Mouse (Mus musculus): ENCODE measurements around the gene Brwd3. TPM values are rescaled to one million over a fixed set of nuclear protein-coding genes. Genes with fewer than 3 reads are reported as not detected.
A peak's percentile ranks its signal among the peaks of the same experiment; 100 is the strongest.

The Brwd3 gene
- polyA plus RNA-seq (2016; fragmentation: Nextera tagmentation; extraction: Ambion mirVana), result 4.0 and 4.8 TPM in 2 replicates

DNA sequence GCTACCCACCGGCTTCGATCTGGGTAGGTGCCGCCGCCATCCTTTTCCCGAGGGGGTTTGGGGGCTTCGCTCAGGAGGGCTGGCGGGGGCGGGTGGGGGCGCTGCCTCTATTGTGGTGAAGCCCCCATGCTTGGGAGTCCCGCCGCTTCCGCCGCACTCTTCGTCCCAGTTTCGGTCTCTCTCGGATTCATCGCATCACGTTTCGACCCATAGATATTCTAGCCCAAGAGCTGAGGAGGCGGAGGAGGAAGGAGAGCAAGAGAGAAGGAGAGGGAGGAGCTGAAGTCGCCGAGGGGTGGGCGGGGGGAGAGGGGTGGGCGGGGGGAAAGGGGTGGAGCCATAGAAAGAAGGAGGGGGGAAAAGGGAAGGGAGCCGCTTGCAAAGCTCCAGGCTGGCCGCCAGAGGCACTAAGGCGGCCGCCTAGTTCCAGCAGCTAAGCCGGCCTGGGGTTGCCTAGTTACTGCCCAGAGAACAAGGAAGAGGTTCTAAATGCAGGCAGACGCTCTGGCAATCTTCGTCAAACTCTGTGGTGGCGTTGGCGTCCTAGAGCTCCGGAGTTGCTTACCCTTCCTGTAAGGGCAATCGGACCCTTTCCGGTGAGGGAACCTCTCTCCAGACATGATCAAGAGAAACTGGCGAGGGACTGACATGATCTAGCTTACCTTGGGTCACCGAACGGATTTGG, at the start of gene Brwd3:
Gene Brwd3, minus strand, starts transcription at position 283 of the 685 bp plus-strand sequence.
- Histone ChIP-seq H3K9me3 (no peaks in the 10 kb centered on the region), H3K4me3 (peak within 1 kb of the TSS; percentile 60), H3K27me3 (no peaks in the 10 kb centered on the region), H3K4me1 (no peaks in the 10 kb centered on the region), H3K36me3 (no peaks in the 10 kb centered on the region), H3K9ac (replicated peaks) (peak within 1 kb of the TSS; percentile 48), H3K27ac (replicated peaks) (peak within 1 kb of the TSS; percentile 82), H3K4me2 (replicated peaks) (peak within 1 kb of the TSS; percentile 50)
- 19% methylated on average over 37 of the region's 39 CpGs for WGBS
- peak; percentile 94 for ATAC-seq (ENCODE audit: low FRiP score, low read depth)

DNA sequence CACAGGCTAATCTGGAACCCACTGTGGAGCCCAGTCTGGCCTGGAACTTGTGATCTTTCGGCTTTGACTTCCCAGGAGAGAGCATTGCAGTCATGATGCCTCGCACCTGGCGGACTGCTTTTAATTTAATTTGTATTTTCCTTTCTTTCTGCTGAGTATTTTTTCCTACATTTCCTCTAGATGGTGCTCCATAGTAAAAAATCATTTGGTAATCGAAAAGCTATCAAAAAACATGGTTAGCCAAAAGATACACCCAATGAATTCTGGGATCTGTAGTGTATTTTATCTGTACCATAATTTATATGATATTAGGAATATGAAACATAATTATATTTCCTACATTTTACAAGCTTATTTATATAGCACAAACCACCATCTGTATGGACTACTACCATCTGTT, 28.5 kb upstream of the Brwd3 start:
- Histone ChIP-seq H3K4me2 (replicated peaks) (no peak overlapping the region), H3K9ac (replicated peaks) (no peak overlapping the region), H3K9me3 (no peaks in the 10 kb centered on the region), H3K4me3 (no peak overlapping the region), H3K27me3 (no peaks in the 10 kb centered on the region), H3K4me1 (no peaks in the 10 kb centered on the region), H3K27ac (replicated peaks) (no peak overlapping the region), H3K36me3 (no peaks in the 10 kb centered on the region)
- no peak for ATAC-seq (ENCODE audit: low FRiP score, low read depth)
- WGBS, result 88% methylated on average over 4 of the region's 4 CpGs

DNA sequence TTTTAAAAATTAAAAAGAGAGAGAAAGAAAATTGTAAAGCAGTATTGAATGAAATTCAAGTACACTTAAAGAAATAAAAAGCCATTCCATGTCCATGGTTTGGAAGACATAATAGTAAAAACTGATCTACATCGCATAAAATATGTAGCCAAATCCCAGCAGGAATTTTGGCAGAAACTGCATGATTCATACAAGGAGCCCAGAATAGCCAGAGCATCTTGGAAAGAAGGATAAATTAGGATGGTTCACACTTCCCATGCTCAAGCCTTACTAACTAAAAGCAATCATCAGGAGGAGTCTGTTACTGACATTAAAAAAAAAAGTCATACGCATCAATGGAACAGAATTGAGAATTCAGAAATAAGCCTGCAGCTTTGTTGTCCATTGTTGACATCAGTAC, 8.5 kb upstream of the Brwd3 start:
- no peak overlapping the region for H3K9ac ChIP-seq (replicated peaks)
- no peak overlapping the region for H3K4me3 ChIP-seq
- no peaks in the 10 kb centered on the region for H3K4me1 ChIP-seq
- WGBS, result 90% methylated on average over 2 of the region's 2 CpGs
- no peak for ATAC-seq (ENCODE audit: low FRiP score, low read depth)
- H3K36me3 ChIP-seq, result no peaks in the 10 kb centered on the region
- no peaks in the 10 kb centered on the region for H3K27me3 ChIP-seq
- no peak overlapping the region for H3K27ac ChIP-seq (replicated peaks)
- no peak overlapping the region for H3K4me2 ChIP-seq (replicated peaks)
- H3K9me3 ChIP-seq, result no peaks in the 10 kb centered on the region

DNA sequence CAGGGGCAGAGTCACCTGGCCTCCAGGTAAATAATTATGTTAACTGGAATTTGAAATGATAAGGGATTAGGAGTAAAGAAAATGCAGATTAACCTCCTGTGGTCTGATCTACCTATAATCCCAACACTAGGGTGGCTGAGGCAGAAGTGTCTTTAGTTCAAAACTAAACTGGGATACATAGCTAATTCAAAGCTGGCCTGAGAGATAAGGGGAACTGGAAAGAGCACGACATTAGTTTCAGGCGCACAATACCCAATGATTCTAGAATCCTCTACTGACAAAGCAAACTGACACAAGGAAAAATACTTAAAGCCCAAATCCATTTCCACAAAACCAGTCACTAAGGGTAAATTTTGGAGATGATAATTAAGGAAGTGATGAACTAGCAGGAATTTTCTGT, 2.2 kb upstream of the Brwd3 start:
- Histone ChIP-seq H3K36me3 (no peaks in the 10 kb centered on the region), H3K4me3 (no peak overlapping the region), H3K4me1 (no peaks in the 10 kb centered on the region), H3K27me3 (no peaks in the 10 kb centered on the region), H3K9ac (replicated peaks) (no peak overlapping the region), H3K27ac (replicated peaks) (no peak overlapping the region), H3K9me3 (no peaks in the 10 kb centered on the region), H3K4me2 (replicated peaks) (no peak overlapping the region)
- ATAC-seq (ENCODE audit: low FRiP score, low read depth), result no peak
- 94% methylated on average over 2 of the region's 2 CpGs for WGBS

DNA sequence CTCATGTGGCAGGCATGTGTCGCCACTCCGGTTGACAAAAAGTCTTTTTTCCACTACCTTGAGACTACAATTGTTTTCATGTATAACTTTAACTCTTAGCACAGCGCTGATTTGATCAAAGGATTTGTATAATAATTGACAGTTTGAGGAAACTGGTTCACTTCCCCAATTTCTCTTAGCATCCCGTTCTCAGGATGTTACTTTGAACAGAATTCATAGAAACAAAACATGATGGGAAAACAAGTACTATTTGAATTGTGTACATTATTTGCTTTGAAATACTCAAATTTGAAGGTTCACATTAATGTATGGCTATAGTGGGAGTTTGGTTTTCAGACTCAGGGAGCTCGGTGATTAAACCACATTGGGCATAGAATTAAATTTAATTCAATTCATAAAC, 1.1 kb upstream of the Brwd3 start:
- Histone ChIP-seq H3K4me2 (replicated peaks) (peak overlapping the region; percentile 44), H3K4me1 (no peaks in the 10 kb centered on the region), H3K36me3 (no peaks in the 10 kb centered on the region), H3K4me3 (peak overlapping the region; percentile 60), H3K27ac (replicated peaks) (no peak overlapping the region), H3K27me3 (no peaks in the 10 kb centered on the region), H3K9me3 (no peaks in the 10 kb centered on the region), H3K9ac (replicated peaks) (no peak overlapping the region)
- 76% methylated on average over 5 of the region's 5 CpGs for WGBS
- no peak for ATAC-seq (ENCODE audit: low FRiP score, low read depth)

DNA sequence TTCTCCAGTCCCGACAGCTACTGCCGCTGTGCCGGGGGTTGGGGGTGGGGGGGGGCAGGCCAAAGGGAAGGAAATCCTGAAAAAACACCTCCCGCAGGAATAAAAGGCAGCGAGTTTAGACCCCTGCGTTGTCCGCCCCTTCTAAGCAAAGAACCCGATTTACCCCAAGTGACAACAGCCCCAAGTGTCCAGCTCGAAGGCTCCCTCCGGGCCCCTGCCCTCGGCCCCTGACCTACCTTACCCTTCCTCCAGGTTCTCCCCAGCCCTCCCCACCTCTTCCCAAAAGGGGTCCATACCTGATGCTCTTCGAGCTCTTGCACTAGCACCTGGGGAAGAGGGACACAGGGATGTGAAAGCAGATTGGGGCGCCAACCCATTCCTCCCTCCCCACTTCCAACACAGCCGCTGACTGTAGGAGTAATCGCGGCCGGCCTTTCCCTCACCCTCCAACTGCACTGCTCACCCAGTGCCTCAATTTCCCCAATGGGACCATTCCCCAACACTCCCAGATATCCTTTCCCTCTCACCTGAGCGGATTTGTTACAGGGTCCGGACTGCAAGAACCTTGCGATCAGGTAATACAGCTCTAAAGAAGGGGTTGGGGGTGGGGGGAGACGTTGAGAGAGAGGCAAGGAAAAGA, 671 bp downstream of the Brwd3 start:
- no peaks in the 10 kb centered on the region for H3K4me1 ChIP-seq
- no peaks in the 10 kb centered on the region for H3K9me3 ChIP-seq
- H3K4me2 ChIP-seq (replicated peaks), result peak overlapping the region; percentile 50
- peak overlapping the region; percentile 60 for H3K4me3 ChIP-seq
- 25% methylated on average over 21 of the region's 21 CpGs for WGBS
- H3K36me3 ChIP-seq, result no peaks in the 10 kb centered on the region
- peak overlapping the region; percentile 82 for H3K27ac ChIP-seq (replicated peaks)
- H3K27me3 ChIP-seq, result no peaks in the 10 kb centered on the region
- peak; percentile 39 for ATAC-seq (ENCODE audit: low FRiP score, low read depth)
- H3K9ac ChIP-seq (replicated peaks), result peak overlapping the region; percentile 48

DNA sequence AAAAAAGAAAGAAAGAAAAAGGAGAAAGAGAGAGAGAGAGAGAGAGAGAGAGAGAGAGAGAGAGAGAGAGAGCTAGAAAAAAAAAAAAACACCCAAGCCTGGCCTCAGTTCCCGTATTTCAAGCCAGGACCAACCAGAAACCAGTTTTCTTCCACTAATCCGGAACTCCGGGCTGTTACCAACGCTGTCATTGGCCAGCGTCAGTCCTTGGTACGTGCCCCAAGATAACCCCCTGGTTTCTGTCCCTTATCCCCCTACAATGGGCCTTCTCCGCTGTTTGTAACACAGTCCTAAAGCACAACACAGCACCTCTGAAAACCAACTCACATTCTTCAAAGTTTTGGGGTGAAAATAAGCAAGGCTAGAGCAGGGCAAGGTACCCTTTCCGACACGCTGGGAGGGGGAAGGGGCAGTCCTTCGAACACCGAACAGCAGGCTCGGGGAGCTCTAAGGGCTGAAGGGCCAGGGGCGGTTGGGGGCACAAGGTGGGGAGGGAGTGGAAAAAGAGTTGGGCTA, 1.4 kb downstream of the Brwd3 start:
- peak overlapping the region; percentile 48 for H3K9ac ChIP-seq (replicated peaks)
- WGBS, result 26% methylated on average over 13 of the region's 13 CpGs
- H3K27ac ChIP-seq (replicated peaks), result peak overlapping the region; percentile 82
- no peaks in the 10 kb centered on the region for H3K9me3 ChIP-seq
- peak overlapping the region; percentile 60 for H3K4me3 ChIP-seq
- H3K4me2 ChIP-seq (replicated peaks), result peak overlapping the region; percentile 50
- no peaks in the 10 kb centered on the region for H3K36me3 ChIP-seq
- no peaks in the 10 kb centered on the region for H3K4me1 ChIP-seq
- ATAC-seq (ENCODE audit: low FRiP score, low read depth), result peak; percentile 79
- H3K27me3 ChIP-seq, result no peaks in the 10 kb centered on the region

DNA sequence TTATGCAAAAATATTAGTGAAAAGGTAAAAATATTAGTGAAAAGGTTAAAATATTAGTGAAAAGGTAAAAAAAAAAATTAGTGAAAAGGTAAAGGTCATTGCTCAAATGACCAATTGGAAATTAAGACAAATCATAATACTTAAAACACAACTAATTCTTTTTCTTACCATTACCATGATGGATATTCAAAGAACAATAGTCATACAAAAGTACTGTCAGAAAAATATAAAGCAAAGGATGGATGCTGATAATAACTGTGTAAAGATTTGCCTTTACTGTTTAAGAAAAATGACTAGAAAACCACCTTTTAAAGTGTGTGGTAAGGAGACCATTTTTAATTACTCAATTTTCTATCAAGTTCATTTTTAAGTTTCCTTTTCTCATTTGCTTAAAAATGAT, 2.9 kb downstream of the Brwd3 start:
- H3K4me2 ChIP-seq (replicated peaks), result no peak overlapping the region
- no peaks in the 10 kb centered on the region for H3K36me3 ChIP-seq
- ATAC-seq (ENCODE audit: low FRiP score, low read depth), result no peak
- no peak overlapping the region for H3K4me3 ChIP-seq
- H3K27me3 ChIP-seq, result no peaks in the 10 kb centered on the region
- H3K9ac ChIP-seq (replicated peaks), result no peak overlapping the region
- no peaks in the 10 kb centered on the region for H3K4me1 ChIP-seq
- no peaks in the 10 kb centered on the region for H3K9me3 ChIP-seq
- H3K27ac ChIP-seq (replicated peaks), result no peak overlapping the region

DNA sequence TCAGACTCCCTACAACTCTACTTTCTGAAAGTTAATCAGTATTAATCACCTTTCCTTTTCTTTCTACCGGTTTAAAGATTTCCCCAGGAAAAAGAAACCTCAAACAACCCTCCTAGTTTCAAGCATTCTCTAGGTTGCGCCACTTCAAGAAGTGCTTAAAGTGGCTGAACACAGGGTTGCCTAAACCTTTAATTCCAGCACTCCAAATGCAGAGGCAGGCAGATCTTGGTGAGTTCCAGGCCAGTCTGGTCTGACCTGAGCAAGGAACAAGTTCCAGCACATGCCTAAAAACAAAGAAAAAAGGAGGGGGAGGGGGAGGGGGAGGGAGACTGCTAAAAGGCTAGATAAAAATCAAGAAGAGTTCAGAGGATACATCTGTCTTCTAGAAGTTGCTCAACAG, 6.1 kb downstream of the Brwd3 start:
- H3K4me2 ChIP-seq (replicated peaks), result no peak overlapping the region
- H3K4me3 ChIP-seq, result no peak overlapping the region
- H3K27me3 ChIP-seq, result no peaks in the 10 kb centered on the region
- no peak overlapping the region for H3K27ac ChIP-seq (replicated peaks)
- WGBS, result 57% methylated on average over 2 of the region's 2 CpGs
- H3K9ac ChIP-seq (replicated peaks), result no peak overlapping the region
- ATAC-seq (ENCODE audit: low FRiP score, low read depth), result no peak
- H3K4me1 ChIP-seq, result no peaks in the 10 kb centered on the region
- H3K36me3 ChIP-seq, result no peaks in the 10 kb centered on the region
- H3K9me3 ChIP-seq, result no peaks in the 10 kb centered on the region

DNA sequence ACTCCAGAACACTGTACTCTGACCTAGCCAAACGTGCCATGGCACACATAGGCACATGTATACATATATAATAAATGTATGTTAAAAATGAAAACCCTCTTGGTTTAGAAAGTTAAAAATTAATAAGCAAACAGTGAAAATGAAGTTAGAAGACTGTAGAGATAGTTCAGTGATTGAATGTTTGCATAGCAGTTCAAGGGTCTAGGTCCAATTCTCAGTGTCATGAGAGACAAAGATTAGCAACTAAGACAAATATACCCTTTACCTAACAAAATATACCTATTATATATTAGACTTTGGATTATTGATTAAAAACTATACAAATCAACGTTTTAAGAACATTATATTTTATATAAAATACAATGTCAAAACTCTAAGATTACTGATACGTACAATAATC, 36.9 kb downstream of the Brwd3 start:
- no peak overlapping the region for H3K4me2 ChIP-seq (replicated peaks)
- ATAC-seq (ENCODE audit: low FRiP score, low read depth), result no peak
- no peak overlapping the region for H3K4me3 ChIP-seq
- WGBS, result 75% methylated on average over 3 of the region's 3 CpGs
- no peaks in the 10 kb centered on the region for H3K27me3 ChIP-seq
- H3K9me3 ChIP-seq, result no peaks in the 10 kb centered on the region
- H3K4me1 ChIP-seq, result no peaks in the 10 kb centered on the region
- H3K27ac ChIP-seq (replicated peaks), result no peak overlapping the region
- H3K9ac ChIP-seq (replicated peaks), result no peak overlapping the region
- no peaks in the 10 kb centered on the region for H3K36me3 ChIP-seq

DNA sequence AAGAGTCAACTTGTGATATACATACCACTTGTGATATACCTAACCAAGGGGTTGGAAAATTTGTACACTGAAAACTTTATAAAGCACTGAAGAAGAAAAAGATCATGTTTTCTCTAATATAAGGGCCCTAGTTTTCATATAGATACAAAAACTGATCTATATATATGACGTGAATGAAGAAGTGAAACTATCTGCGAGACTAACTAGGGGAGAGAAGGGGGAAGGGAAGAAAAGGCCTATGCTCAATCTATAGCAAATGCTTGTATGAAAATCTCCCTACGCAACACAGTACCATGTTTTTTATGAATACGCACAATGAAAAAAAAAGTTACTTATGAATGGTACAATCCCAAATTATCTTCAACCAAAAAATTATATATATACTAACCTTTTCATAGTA, 50.4 kb downstream of the Brwd3 start:
- H3K36me3 ChIP-seq, result no peaks in the 10 kb centered on the region
- no peak for ATAC-seq (ENCODE audit: low FRiP score, low read depth)
- no peaks in the 10 kb centered on the region for H3K27me3 ChIP-seq
- H3K4me2 ChIP-seq (replicated peaks), result no peak overlapping the region
- no peaks in the 10 kb centered on the region for H3K4me1 ChIP-seq
- no peak overlapping the region for H3K27ac ChIP-seq (replicated peaks)
- 90% methylated on average over 4 of the region's 4 CpGs for WGBS
- H3K4me3 ChIP-seq, result no peak overlapping the region
- H3K9ac ChIP-seq (replicated peaks), result no peak overlapping the region
- no peaks in the 10 kb centered on the region for H3K9me3 ChIP-seq

DNA sequence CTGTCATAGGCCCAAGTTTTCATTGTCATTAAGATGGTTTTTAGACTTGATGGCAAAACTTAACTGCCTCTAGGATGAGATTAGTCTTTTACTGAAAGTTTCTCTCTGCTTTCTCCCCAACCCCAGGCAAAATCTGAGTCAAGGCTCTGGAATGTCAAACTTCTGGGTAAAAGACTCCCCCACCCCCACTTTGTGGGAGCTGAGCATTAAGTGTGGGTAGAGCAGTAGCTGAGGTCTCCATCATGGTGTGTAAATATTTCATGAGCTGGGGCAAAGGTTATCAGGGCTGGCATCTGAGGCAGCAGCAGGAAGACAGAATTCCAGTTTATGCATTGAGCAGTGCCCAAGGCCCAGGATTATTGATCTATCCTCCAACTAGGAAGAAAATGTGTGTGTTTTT, 102.4 kb downstream of the Brwd3 start:
- Histone ChIP-seq H3K9ac (replicated peaks) (no peak overlapping the region), H3K4me2 (replicated peaks) (no peak overlapping the region), H3K4me3 (no peak overlapping the region), H3K27me3 (no peaks in the 10 kb centered on the region), H3K36me3 (no peaks in the 10 kb centered on the region), H3K4me1 (no peaks in the 10 kb centered on the region), H3K9me3 (no peaks in the 10 kb centered on the region), H3K27ac (replicated peaks) (no peak overlapping the region)
- ATAC-seq (ENCODE audit: low FRiP score, low read depth), result no peak
